Mouse (Mus musculus) spleen, postnatal 10 days (tissue): ENCODE measurements around the gene Gga3.

ENCODE experiments used
- DNase-seq, 2 experiments: peaks; one replicate each; pipeline ENCODE4 v3.0.0; 2021 to 2022; ENCODE audit warnings: low spot score in 2 of 2

The Gga3 gene

GRCm38 (mm10) chr11:115612410-115613137, 8.7 kb upstream of the Gga3 start, which contains the start of gene Mif4gd:
Mif4gd (minus strand) TSS chr11:115612969.
- peak; percentile 97 to 99 for DNase-seq

GRCm38 (mm10) chr11:115612059-115612409, 8.2 kb upstream of the Gga3 start:
- DNase-seq, result peak; percentile 78 to 85

- no peak for DNase-seq
Observed at GRCm38 (mm10) chr11:115611173-115611572, 7.3 kb upstream of the Gga3 start.

DNA sequence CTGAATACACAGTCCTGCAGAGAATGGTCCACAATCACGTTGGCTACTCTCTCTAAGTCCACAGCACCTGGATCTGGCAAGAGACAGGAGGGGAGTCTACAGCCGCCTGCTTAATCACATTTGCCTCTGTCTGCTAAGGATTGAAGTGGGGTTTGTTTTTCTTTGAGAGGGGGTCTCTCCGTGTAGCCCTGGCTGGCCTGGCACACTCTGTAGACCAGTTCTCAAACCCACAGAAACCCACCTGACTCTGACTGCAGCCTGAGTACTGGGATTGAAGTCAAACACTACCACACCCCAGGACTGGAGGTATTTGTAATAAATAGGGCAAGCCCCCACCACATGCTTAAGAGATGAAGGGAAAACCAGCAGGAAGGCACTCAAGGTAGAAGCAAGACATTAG, 5.7 kb upstream of the Gga3 start:
- no peak for DNase-seq

- DNase-seq, result no peak
Observed at GRCm38 (mm10) chr11:115608421-115609399, 4.9 kb upstream of the Gga3 start.

DNA sequence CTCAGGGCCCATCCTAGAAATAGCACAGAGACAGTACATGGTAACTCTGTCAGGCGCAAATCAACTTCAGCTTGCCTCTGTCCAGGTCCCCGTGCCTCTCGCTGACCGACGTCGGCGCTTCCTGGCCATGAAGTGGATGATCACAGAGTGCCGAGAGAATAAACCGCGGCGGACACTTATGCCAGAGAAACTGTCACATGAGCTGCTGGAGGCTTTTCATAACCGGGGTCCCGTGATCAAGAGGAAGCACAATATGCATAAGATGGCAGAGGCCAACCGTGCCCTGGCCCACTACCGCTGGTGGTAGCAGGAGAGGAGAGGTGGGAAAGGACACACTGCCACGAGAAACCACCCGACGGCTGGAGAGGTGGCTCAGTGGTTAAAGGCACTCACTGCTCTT, 2.9 kb upstream of the Gga3 start:
- no peak for DNase-seq

GRCm38 (mm10) chr11:115604304-115604696, 449 bp upstream of the Gga3 start:
- no peak for DNase-seq

DNA sequence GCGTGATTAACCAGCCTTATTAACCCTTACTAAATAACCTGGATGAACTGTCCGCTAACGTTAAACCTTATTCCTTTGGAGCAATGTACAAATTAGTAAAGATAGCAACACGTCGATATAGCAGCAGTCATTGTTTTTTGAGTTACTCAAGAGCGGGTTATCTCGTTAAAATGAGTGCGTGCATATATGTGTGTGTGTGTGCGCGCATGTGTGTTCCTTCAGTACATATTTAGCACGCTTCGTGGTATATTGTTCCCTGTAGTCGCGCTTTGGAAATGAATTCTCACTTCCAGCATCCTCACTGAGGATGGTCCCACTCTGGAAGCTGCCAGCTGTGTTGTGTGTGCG, 749 bp downstream of the Gga3 start:
- no peak for DNase-seq

GRCm38 (mm10) chr11:115601174-115601573, 2.7 kb downstream of the Gga3 start:
- DNase-seq, result no peak

GRCm38 (mm10) chr11:115600743-115601142, 3.1 kb downstream of the Gga3 start:
- no peak for DNase-seq

- no peak for DNase-seq
Observed at GRCm38 (mm10) chr11:115599722-115600121, 4.1 kb downstream of the Gga3 start.

DNA sequence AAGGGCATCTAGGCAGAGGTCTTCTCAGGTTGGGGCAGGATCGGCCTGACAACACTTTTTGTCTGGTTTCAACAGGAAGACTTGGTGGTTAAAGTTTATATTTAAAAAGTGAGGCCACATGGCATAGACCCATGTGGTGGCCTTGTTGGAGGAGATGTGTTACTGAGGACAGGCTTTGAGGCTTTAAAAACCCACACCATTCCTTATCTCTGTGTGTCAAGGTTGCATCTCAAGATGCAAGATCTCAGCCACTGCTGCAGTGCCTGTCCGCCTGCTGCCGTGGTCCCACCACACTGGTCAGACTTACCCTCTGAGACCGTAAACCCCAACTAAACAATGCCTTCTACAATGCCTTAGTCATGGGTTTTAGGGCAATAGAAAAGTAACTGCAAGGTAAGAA, 5.5 kb downstream of the Gga3 start:
- DNase-seq, result no peak

DNA sequence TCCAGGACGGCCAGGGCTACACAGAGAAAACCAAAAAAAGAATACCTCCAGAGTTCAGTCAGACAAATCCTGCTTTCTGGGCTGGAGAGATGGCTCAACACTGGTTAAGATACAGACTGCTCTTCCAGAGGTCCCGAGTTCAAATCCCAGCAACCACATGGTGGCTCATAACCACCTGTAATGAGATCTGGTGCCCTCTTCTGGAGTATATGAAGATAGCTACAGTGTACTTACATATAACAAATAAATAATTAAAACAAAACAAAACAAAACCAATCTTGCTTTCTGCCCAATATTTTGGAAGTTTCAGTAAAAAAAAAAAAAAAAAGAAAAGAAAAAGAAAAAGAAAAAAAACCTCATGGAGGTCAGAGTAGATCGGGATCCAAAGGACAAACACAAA, 8.6 kb downstream of the Gga3 start:
- DNase-seq, result no peak

GRCm38 (mm10) chr11:115590526-115591075, 13.2 kb downstream of the Gga3 start:
- no peak for DNase-seq

GRCm38 (mm10) chr11:115587984-115588383, 15.9 kb downstream of the Gga3 start:
- no peak for DNase-seq

GRCm38 (mm10) chr11:115586403-115586802, 17.4 kb downstream of the Gga3 start:
- no peak for DNase-seq

GRCm38 (mm10) chr11:115585573-115586100, 18.2 kb downstream of the Gga3 start:
- DNase-seq, result no peak

DNA sequence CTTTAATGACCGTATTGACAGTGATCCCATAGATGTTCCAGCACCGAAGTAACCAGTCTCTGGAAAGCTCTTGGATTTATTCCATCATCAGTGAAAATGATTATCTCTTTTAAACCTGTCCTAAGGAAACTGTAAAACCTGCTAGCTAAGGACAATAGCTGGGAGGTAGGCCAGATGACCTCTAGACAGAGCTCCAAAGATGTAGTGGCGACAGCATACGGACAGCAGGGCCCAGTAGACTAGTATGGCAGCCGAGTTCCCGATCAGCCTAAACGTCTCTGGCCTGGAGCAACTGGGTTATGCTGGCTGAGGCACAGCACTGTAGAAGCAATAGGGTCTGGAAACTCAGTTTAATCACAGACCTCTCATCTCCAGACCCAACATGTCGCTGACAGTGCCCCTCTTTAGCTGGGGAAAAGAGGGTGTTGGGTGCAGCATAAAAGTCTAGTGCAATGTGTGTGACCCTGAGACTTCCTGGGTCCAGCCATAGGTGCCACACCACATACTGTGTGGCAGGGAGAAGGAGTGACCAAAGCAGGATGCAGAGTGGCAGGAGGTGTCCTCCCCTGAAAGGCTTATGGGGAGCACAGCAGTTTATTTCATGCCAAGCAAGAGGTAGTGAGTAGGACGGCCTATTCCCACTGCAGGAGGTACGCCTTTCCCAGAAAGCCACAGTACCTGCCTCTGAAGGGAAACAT, 19.3 kb downstream of the Gga3 start:
- no peak for DNase-seq

GRCm38 (mm10) chr11:115582913-115583606, 20.8 kb downstream of the Gga3 start:
- no peak for DNase-seq

- no peak for DNase-seq
Observed at GRCm38 (mm10) chr11:115579080-115579479, 24.8 kb downstream of the Gga3 start.

GRCm38 (mm10) chr11:115564961-115565360, 38.9 kb downstream of the Gga3 start:
- DNase-seq, result no peak
